Mouse (Mus musculus) urinary bladder, postnatal 36 days (tissue): ENCODE results near the gene Col7a1.

Experiments used
- DNase-seq, 2 experiments: peaks; one replicate each; pipeline ENCODE4 v3.0.0; 2022; ENCODE audit warnings: low spot score in 2 of 2, mixed read lengths in 1 of 2

Col7a1 gene

DNA sequence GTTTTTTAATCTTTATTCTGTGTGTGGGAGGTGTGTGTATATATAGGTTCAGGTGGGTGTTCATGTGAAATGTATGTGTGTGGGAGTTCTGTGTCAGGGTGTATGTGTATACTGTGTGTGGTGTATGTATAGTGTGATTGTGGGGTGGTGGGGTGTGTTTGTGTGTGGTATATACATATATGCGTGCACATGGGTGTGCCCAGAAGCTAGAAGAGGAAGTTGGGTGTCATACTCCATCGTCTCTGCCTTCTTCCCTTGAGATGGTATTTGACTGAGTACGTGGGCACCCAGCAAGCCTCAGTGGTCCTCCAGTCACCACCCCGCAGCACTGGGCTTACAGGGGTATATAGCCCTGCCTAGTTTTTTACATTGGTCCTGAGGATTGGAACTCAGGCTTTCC lies 68.0 kb downstream of the Col7a1 start:
- no peak for DNase-seq

DNA sequence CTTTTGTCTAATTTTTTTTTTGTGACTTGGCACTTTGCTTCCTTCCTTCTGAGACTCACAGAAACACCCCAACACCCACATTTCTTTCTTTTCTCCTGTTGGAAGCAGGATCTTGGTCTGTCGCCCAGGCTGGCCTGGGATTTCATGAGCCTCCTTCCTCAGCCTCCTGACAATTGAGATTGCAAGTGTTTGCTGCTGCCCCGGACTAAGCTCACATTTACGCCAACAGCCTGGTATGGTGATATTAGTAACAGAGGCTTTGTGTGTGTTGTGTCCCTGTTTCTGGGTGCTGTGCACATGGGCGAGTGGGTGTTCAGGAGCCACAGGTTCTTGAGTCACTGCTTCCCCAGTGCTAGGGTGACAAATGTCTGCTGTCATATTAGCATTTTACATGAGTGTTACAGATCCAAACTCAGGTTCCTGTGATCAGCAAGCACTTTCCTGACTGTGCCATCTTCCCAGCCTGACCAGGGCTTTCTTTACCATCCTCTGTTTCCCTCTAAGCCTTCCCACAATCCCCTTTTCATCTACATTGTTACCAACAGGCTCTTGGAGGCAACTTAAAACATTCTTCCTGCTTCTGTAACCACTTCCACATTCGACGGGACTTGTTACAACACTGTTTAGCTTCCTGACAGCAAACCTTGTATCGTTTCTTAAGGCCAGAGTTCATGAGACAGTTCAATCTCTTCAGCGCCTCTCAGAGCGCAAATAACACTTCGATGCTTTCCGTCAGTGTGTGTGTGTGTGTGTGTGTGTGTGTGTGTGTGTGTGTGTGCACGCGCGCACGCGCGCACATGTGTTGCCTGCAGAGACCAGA lies 69.7 kb downstream of the Col7a1 start:
- no peak for DNase-seq

DNA sequence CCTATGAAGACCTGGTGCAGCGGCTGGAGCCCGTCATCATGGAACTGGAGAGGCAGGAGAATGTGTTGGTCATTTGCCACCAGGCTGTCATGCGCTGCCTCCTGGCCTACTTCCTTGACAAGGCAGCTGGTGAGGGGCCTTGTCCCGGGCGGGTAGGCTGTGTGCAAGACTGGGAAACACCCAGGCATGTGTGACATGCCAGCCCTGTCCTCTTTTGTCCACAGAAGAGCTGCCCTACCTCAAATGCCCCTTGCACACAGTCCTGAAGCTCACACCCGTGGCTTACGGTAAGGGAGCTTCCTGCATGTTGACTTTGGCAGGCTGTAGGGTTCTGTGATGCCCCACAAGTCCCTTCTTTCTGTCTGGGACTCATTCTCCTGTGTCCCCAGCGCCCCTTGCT lies 74.1 kb downstream of the Col7a1 start:
- DNase-seq, result no peak

DNA sequence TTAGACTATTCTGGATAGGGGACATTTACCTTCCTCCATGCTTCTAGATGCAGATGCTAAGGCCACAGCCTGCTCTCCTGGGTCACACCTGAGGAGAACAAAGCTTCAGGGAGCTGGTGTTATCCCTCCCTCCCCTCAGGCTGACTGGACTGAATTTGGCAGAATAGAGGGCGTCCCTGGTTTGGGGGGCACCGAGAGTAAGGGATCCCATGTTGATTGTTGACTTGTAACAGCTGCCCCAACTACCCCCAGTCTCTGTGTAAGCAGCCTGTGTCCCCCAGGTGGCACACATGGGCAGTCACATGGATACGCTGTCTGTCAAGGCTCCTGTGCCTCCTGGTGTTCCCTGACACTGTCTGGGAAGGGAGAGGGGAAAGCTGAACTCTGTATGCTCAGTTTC lies 75.0 kb downstream of the Col7a1 start:
- no peak for DNase-seq

DNA sequence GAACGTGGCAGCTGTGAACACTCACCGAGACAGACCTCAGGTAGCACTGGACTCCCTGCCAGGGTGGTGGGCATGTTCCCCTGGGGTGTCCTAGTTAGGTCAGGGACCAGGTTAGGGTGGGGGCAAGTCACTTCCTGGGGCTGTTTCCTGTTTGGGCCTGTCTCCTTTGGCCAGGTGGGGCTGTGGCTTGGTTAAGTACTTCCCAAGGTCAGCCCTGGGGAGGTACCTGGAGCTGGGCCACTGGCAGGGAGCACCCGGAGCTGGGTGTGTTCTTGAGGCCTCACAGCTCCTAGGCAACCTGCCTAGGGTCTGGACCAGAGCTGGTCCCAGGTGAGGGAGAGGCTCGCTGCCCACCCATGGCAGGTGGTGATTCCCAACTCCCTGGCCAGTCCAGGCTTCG lies 75.5 kb downstream of the Col7a1 start:
- DNase-seq, result no peak

DNA sequence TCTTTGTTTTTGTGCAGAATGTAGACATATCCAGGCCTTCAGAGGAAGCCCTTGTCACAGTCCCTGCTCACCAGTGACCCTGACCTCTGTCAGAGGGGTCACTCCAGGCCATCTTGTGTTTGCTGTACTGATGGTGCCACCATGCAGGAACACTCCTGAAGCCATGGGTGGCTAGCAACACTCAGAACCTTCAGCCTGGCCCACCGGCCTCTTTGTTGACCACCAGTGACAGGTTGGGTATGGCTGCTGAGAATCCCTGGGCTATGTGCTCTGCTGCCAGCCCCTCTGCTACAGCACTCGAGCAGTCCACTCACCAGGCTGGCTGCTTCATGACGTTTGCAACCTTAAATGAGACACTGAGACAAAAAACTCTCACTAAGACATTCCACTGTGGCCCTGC lies 76.9 kb downstream of the Col7a1 start:
- no peak for DNase-seq

DNA sequence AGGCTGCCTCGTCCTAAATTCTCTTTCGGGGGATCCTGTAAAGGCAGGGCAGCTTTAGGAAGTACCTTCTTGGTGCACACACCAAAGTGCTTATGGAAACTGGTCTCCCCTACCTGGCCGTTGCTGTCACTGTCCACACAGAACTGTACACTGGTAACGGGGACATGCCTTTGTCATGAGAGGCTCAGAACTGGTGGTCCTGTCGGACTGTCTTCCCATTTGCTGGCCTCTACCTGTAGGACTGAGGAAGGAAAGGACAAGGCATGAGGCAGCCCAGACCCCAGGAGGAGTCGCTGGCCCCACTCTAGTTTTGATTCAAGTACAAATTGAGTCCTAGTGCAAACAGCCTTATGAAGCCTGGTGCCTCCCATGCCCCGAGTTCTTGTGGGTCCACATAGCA lies 77.6 kb downstream of the Col7a1 start:
- DNase-seq, result no peak

DNA sequence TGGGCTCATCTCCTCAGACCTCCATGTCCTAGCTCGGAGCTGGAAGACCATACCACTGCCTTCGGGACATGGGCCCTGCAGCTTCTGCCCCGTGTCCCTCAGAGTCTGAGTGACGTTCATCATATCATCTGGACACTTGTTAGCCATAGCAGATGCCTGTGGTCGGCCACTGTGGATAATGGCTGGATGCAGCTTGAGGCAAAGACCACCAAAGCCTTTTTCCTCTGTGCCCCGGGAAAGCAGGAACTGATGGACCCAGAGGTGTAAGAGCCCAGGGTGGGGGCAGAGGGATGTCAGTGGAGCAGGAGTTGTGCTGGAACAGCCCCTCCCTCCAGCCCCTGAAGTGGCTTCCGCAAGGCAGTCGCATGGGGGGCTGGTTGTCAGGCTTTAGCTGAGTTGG lies 78.3 kb downstream of the Col7a1 start:
- no peak for DNase-seq

DNA sequence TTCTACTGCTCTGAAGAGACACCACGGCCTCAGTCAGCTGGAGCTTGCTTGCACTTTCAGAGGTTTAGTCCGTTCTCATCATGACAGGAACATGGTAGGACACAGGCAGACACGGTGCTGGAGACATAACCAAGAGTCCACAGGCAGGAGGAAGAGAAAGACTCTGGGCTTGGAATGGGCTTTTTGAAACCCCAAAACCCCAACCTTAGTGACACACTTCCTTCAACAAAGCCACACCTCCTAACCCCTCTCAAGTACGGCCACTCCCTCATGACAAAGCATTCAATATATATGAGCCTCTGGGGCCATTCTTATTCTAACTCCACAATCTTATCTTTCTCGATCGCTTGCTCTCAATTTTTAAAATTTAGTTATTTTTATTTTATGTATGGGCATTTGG lies 79.0 kb downstream of the Col7a1 start:
- no peak for DNase-seq
